Mouse (Mus musculus) frontal cortex, postnatal 10 days (tissue): Measurements from ENCODE around the gene Hacd3.
"Not testable (repeated sequence)": the region's sequence is repeated elsewhere in the genome, so short reads cannot be mapped to it uniquely, and the experiment has no call there.

Source experiments
- DNase-seq, 2 experiments: peaks; one replicate each; pipeline ENCODE4 v3.0.0; 2022; ENCODE audit warnings: low spot score in 2 of 2, mixed read lengths in 1 of 2

The Hacd3 gene

GRCm38 (mm10) chr9:65016978-65017827 is 4.3 kb downstream of the Hacd3 start:
- DNase-seq = no peak

- DNase-seq = no peak
Observed at GRCm38 (mm10) chr9:65016241-65016977, 5.1 kb downstream of the Hacd3 start.

GRCm38 (mm10) chr9:65015461-65016222 is 5.9 kb downstream of the Hacd3 start:
- DNase-seq = no peak

GRCm38 (mm10) chr9:65011304-65011703 is 10.2 kb downstream of the Hacd3 start:
- DNase-seq = no peak

- no peak for DNase-seq
Observed at GRCm38 (mm10) chr9:65010632-65011031, 10.9 kb downstream of the Hacd3 start.

GRCm38 (mm10) chr9:65005737-65006136 is 15.8 kb downstream of the Hacd3 start:
- no peak for DNase-seq

- DNase-seq = no peak
Observed at GRCm38 (mm10) chr9:65001481-65001880, 20.0 kb downstream of the Hacd3 start.

- DNase-seq = not testable (repeated sequence)
Observed at GRCm38 (mm10) chr9:64995464-64995863, 26.0 kb downstream of the Hacd3 start.

- DNase-seq = no peak
Observed at GRCm38 (mm10) chr9:64990291-64990690, 31.2 kb downstream of the Hacd3 start.

GRCm38 (mm10) chr9:64988443-64988842 is 33.0 kb downstream of the Hacd3 start:
- DNase-seq = no peak

GRCm38 (mm10) chr9:64987651-64988050 is 33.8 kb downstream of the Hacd3 start:
- DNase-seq = no peak

- DNase-seq = no peak
Observed at GRCm38 (mm10) chr9:64985807-64986206, 35.7 kb downstream of the Hacd3 start.

- DNase-seq = no peak
Observed at GRCm38 (mm10) chr9:64985037-64985794, 36.3 kb downstream of the Hacd3 start.

GRCm38 (mm10) chr9:64981904-64982303 is 39.6 kb downstream of the Hacd3 start:
- no peak for DNase-seq

- no peak for DNase-seq
Observed at GRCm38 (mm10) chr9:64980548-64980947, 40.9 kb downstream of the Hacd3 start.

- DNase-seq = no peak
Observed at GRCm38 (mm10) chr9:64960978-64961320, 60.5 kb downstream of the Hacd3 start.

GRCm38 (mm10) chr9:64960117-64960977 is 61.1 kb downstream of the Hacd3 start, which contains the start of gene Ints14:
Gene Ints14, plus strand, starts transcription at chr9:64960905.
- peak; percentile 90 to 94 for DNase-seq

GRCm38 (mm10) chr9:64957276-64957675 is 64.2 kb downstream of the Hacd3 start:
- no peak for DNase-seq

- no peak for DNase-seq
Observed at GRCm38 (mm10) chr9:64956337-64956736, 65.2 kb downstream of the Hacd3 start.

GRCm38 (mm10) chr9:64953190-64953589 is 68.3 kb downstream of the Hacd3 start:
- no peak for DNase-seq
